Comparison of ENCODE assay signal across 8 mouse cellular contexts in the genomic region with DNA sequence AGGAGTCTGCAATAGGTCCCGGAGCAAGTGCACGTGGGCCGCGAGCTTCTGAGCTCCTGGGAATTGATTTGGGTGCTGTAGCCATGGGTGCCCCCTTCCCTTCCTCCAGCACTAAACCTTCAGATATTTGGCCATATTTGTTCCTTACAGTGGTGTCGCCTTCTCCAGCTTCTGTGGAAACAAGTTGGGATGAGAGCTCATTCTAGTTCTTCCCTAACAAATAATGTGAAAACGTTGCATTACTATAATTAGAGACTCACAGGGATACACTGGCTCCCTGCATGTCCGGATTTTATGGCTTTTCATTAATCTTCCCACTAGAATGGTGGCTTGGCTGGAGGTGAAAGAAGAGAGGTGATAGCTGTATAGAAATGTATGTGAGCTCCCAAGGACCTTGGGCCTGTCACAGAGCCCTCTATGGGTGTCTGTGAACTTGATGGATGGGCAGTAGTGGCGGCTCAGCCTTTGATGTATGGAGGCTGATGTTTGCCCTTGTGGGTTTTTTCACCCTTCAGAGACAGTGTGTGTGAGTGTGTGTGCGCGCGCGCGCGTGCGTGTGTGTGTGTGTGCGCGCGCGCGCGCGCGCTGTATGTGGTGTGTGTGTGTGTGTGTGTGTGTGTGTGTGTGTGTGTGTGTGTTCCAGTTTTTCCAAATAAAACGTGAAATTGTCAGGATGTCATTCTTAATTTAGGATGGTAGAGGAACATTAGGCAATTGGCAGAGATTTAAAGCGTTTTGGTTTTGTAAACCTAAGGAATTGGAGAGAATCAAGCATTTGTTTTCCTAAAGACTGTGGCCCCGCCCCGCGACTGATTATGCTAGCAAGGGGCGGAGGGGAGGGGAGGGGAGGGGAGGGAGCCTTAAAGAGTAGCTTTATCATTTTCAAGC. TPM values are rescaled to one million over a fixed set of nuclear protein-coding genes. Genes with fewer than 3 reads are reported as not detected.
A peak's percentile ranks its signal among the peaks of the same experiment; 100 is the strongest.
DNase-seq lines count a peak whose midpoint lies in the region; ATAC-seq and TF ChIP-seq lines count a peak whose summit lies in the region.

No protein-coding gene starts in this region.

- under 1% methylated on average over 29 of the region's 29 CpGs for WGBS in hindbrain, embryonic 15.5 days
- 0% methylated on average over 29 of the region's 29 CpGs for WGBS in neural tube, embryonic 14.5 days

- DNase-seq in frontal cortex, postnatal 25 days (ENCODE audit: low spot score in 2 of 2) = no peak
- DNase-seq in embryo, embryonic 10.5 days (ENCODE audit: low spot score) = peak; percentile 80
- DNase-seq in liver = peak; percentile 20
- no peak for DNase-seq in c-Kit-positive CD71-positive TER-119-positive erythroid progenitor cells, embryonic 14.5 days (ENCODE audit: low spot score)

- H3K4me1 ChIP-seq in ES-Bruce4 (ENCODE audit: control insufficient read depth, insufficient read depth, low read length) = no peaks in the 10 kb centered on the region
- H3K4me1 ChIP-seq in hindbrain, embryonic 15.5 days (replicated peaks) = peaks cover 28% of the 10 kb centered on the region
- H3K4me1 ChIP-seq in neural tube, embryonic 14.5 days (ENCODE audit: control insufficient read depth, insufficient read depth, low read length) = peaks cover 4% of the 10 kb centered on the region; the same call in 1 of the 2 replicates

- peaks cover 4% of the 10 kb centered on the region; the same call in 1 of the 2 replicates for H3K27me3 ChIP-seq in ES-Bruce4 (ENCODE audit: control insufficient read depth, insufficient read depth, low read length, poor library complexity, severe bottlenecking)
- H3K27me3 ChIP-seq in hindbrain, embryonic 15.5 days = no peaks in the 10 kb centered on the region
- H3K27me3 ChIP-seq in neural tube, embryonic 14.5 days (ENCODE audit: control insufficient read depth, insufficient read depth, low read length) = no peaks in the 10 kb centered on the region

- no peaks in the 10 kb centered on the region for H3K9me3 ChIP-seq in ES-Bruce4 (replicated peaks; ENCODE audit: control insufficient read depth, insufficient read depth, low read length, poor library complexity, severe bottlenecking)
- no peaks in the 10 kb centered on the region for H3K9me3 ChIP-seq in hindbrain, embryonic 15.5 days
- no peaks in the 10 kb centered on the region for H3K9me3 ChIP-seq in neural tube, embryonic 14.5 days (ENCODE audit: control insufficient read depth, low read length)

- H3K9ac ChIP-seq in ES-Bruce4 (ENCODE audit: low read depth, poor library complexity, severe bottlenecking) = no peak overlapping the region; the same call in 1 of the 2 replicates
- H3K9ac ChIP-seq in hindbrain, embryonic 15.5 days = peak overlapping the region; percentile 98
- H3K9ac ChIP-seq in neural tube, embryonic 14.5 days (replicated peaks; ENCODE audit: low read depth, low read length) = peak overlapping the region; percentile 87

- peak overlapping the region; percentile 74 for H3K4me3 ChIP-seq in ES-Bruce4 (ENCODE audit: low read depth, low read length)
- H3K4me3 ChIP-seq in hindbrain, embryonic 15.5 days = peak overlapping the region; percentile 97
- peak overlapping the region; percentile 74 for H3K4me3 ChIP-seq in neural tube, embryonic 14.5 days (ENCODE audit: low read depth, low read length)

- ATAC-seq in frontal cortex, adult (ENCODE audit: low TSS enrichment) = peak; percentile 7
- peak; percentile 23; the same call in 1 of the 2 replicates for ATAC-seq in hindbrain, embryonic 15.5 days (ENCODE audit: low FRiP score, low read depth)
- peak; percentile 22 for ATAC-seq in neural tube, embryonic 14.5 days (ENCODE audit: low read depth)

- TF ChIP-seq EP300 in ES-Bruce4 (IDR thresholded peaks at IDR 0.05; ENCODE audit: insufficient read depth, low read depth, low read length) = no peak

- H3K4me2 ChIP-seq in hindbrain, embryonic 15.5 days = peak overlapping the region; percentile 94
- peak overlapping the region; percentile 78 for H3K4me2 ChIP-seq in neural tube, embryonic 14.5 days (ENCODE audit: low read depth, low read length)

- no peak for TF ChIP-seq CTCF in ES-Bruce4 (IDR thresholded peaks at IDR 0.05; ENCODE audit: low read depth, low read length)

- no peaks in the 10 kb centered on the region for H3K36me3 ChIP-seq in ES-Bruce4 (ENCODE audit: control insufficient read depth, insufficient read depth, low read length, poor library complexity, severe bottlenecking)
- no peaks in the 10 kb centered on the region for H3K36me3 ChIP-seq in hindbrain, embryonic 15.5 days
- no peaks in the 10 kb centered on the region for H3K36me3 ChIP-seq in neural tube, embryonic 14.5 days (ENCODE audit: control insufficient read depth, insufficient read depth, low read length)

- TF ChIP-seq POLR2A in ES-Bruce4 (IDR thresholded peaks at IDR 0.05; ENCODE audit: insufficient read depth, low read length) = no peak

- H3K27ac ChIP-seq in ES-Bruce4 (ENCODE audit: insufficient read depth, low read length) = no peak overlapping the region
- H3K27ac ChIP-seq in hindbrain, embryonic 15.5 days (replicated peaks) = peak overlapping the region; percentile 97
- peak overlapping the region; percentile 87 for H3K27ac ChIP-seq in neural tube, embryonic 14.5 days (ENCODE audit: low read depth, low read length)

RNA-seq across cellular contexts. Expression of a gene that starts 1.3 kb away (rescaled TPM):
- 0.61 and 1.0 TPM in 2 replicates for polyA plus RNA-seq in ES-Bruce4 (2011; ENCODE audit: insufficient read depth, insufficient read length, low read depth, missing spikeins)
- 21.9 and 22.8 TPM in 2 replicates for polyA plus RNA-seq in hindbrain, embryonic 15.5 days (2015; fragmentation: Nextera tagmentation; extraction: Ambion mirVana)
- 39.1 and 49.6 TPM in 2 replicates for polyA plus RNA-seq in neural tube, embryonic 14.5 days (2014; fragmentation: Nextera tagmentation; extraction: Ambion mirVana)

Comparison
In these comparisons a context has a peak if more than half of its experiments do, and no peak if none do; other contexts are left out.
1. DNase-seq: peak in embryo, embryonic 10.5 days (single experiment) and liver (single experiment); none in frontal cortex, postnatal 25 days (0 of 2) and c-Kit-positive CD71-positive TER-119-positive erythroid progenitor cells, embryonic 14.5 days (single experiment).
2. RNA of a gene that starts 1.3 kb away (polyA plus RNA-seq): 39.1 to 49.6 TPM in neural tube, embryonic 14.5 days and 21.9 to 22.8 TPM in hindbrain, embryonic 15.5 days; 0.61 to 1.0 TPM in ES-Bruce4; every median in the first group is over 10 times any median in the second.
3. Peak in every context shown above with its lines, with median percentiles within 50 percentile points of each other: ATAC-seq and H3K4me3 ChIP-seq.